In the genomic region with DNA sequence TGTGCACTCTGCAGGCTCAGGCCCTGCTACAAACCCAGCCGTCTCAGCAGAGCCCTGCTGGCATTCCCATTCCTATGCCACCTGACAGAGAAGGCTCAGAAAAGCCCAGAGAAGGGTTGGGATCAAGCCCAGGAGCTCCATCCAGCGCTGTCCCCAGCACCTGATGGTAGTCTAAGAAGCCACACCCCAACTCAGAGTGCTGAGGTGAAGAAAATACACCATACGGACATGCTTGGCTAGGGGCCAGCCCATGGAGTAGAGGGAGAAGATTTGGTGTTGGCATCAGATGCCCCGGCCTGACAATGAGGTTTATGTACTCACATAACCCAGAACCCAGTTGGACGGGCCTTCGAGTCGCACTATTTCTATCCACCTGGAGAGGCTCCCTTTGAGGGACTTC, we compare ENCODE assay signal across 22 mouse cellular contexts.
DNase-seq lines count a peak whose midpoint lies in the region; ATAC-seq lines count a peak whose summit lies in the region.
"Had no signal": no experiment of that assay in that cellular context is flagged by ENCODE, and none has a peak within 500 bp of the region (broad histone marks: within the 10 kb centered on the region; RNA-seq: fewer than 3 reads in every experiment).

No protein-coding gene starts in this region.

- peak overlapping the region; percentile 12; the same call in 1 of the 2 replicates for H3K9ac ChIP-seq in forebrain, embryonic 12.5 days
- no peak overlapping the region for H3K9ac ChIP-seq in forebrain, embryonic 16.5 days (replicated peaks; ENCODE audit: low read depth, low read length)
- H3K9ac ChIP-seq: heart, embryonic 15.5 days; limb, embryonic 15.5 days; liver, embryonic 13.5 days; midbrain, embryonic 12.5 days had no signal

- no peak overlapping the region for H3K4me2 ChIP-seq in forebrain, embryonic 12.5 days
- H3K4me2 ChIP-seq in forebrain, embryonic 16.5 days (ENCODE audit: low read length): no peak overlapping the region
- H3K4me2 ChIP-seq: heart, embryonic 15.5 days; limb, embryonic 15.5 days; liver, embryonic 13.5 days; midbrain, embryonic 12.5 days had no signal

- peak; percentile 63 to 66 for DNase-seq in cerebellum, adult 18-20 months
- DNase-seq in cerebellum, adult 9-11 months: peak; percentile 77
- DNase-seq in embryonic facial prominence, embryonic 10.5 days (ENCODE audit: low spot score): no peak
- DNase-seq in frontal cortex, postnatal 14 days (ENCODE audit: low spot score in 2 of 2): no peak
- no peak for DNase-seq in heart, adult 18-20 months
- DNase-seq: adrenal gland, postnatal 14 days; gastrocnemius, adult 2 months; kidney, adult 9 months; kidney, postnatal 14 days; liver, embryonic 13.5 days; lung, adult 18-20 months; lung, postnatal 4 days had no signal

- peaks cover 30% of the 10 kb centered on the region for H3K36me3 ChIP-seq in forebrain, embryonic 12.5 days (replicated peaks)
- H3K36me3 ChIP-seq in forebrain, embryonic 16.5 days (ENCODE audit: control insufficient read depth, insufficient read depth): 0 out of 2 replicates have a peak, but pooled peaks cover 8% of the 10 kb centered on the region
- peaks cover 37% of the 10 kb centered on the region for H3K36me3 ChIP-seq in embryonic facial prominence, embryonic 10.5 days (replicated peaks)

- no peak for ATAC-seq in forebrain, embryonic 12.5 days (ENCODE audit: low FRiP score)
- no peak for ATAC-seq in forebrain, embryonic 16.5 days
- ATAC-seq: forebrain, embryonic 14.5 days; intestine, postnatal 0 days; lung, postnatal 0 days; Patski had no signal

- H3K4me3 ChIP-seq in forebrain, embryonic 12.5 days (replicated peaks): no peak overlapping the region
- no peak overlapping the region for H3K4me3 ChIP-seq in forebrain, embryonic 16.5 days (replicated peaks; ENCODE audit: low read length)
- H3K4me3 ChIP-seq in embryonic facial prominence, embryonic 10.5 days: no peak overlapping the region
- H3K4me3 ChIP-seq: gastrocnemius, adult 2 months; heart, embryonic 15.5 days; limb, embryonic 15.5 days; liver, embryonic 13.5 days; megakaryocyte, embryonic 14.5 days; midbrain, embryonic 12.5 days had no signal

- 90% methylated on average over 7 of the region's 7 CpGs for WGBS in forebrain, embryonic 12.5 days
- 72% methylated on average over 7 of the region's 7 CpGs for WGBS in forebrain, embryonic 16.5 days
- WGBS in embryonic facial prominence, embryonic 10.5 days: 88% methylated on average over 7 of the region's 7 CpGs

- peaks cover 45% of the 10 kb centered on the region for H3K4me1 ChIP-seq in forebrain, embryonic 12.5 days
- H3K4me1 ChIP-seq in forebrain, embryonic 16.5 days (replicated peaks; ENCODE audit: control insufficient read depth, insufficient read depth, low read length): peaks cover 61% of the 10 kb centered on the region
- peaks cover 38% of the 10 kb centered on the region for H3K4me1 ChIP-seq in embryonic facial prominence, embryonic 10.5 days

- H3K27ac ChIP-seq in forebrain, embryonic 12.5 days: no peak overlapping the region
- no peak overlapping the region for H3K27ac ChIP-seq in forebrain, embryonic 16.5 days (ENCODE audit: low read length)
- H3K27ac ChIP-seq in embryonic facial prominence, embryonic 10.5 days (replicated peaks): peak overlapping the region; percentile 36; the same call in 1 of the 2 replicates
- H3K27ac ChIP-seq: gastrocnemius, adult 2 months; heart, embryonic 15.5 days; limb, embryonic 15.5 days; liver, embryonic 13.5 days had no signal

- H3K9me3 ChIP-seq in forebrain, embryonic 12.5 days: no peaks in the 10 kb centered on the region
- no peaks in the 10 kb centered on the region for H3K9me3 ChIP-seq in forebrain, embryonic 16.5 days (ENCODE audit: control insufficient read depth, low read length)
- no peaks in the 10 kb centered on the region for H3K9me3 ChIP-seq in embryonic facial prominence, embryonic 10.5 days
- H3K9me3 ChIP-seq: heart, embryonic 15.5 days; limb, embryonic 15.5 days; liver, embryonic 13.5 days; midbrain, embryonic 12.5 days had no signal

- peaks cover 24% of the 10 kb centered on the region; the same call in 1 of the 2 replicates for H3K27me3 ChIP-seq in forebrain, embryonic 12.5 days
- no peaks in the 10 kb centered on the region for H3K27me3 ChIP-seq in forebrain, embryonic 16.5 days (replicated peaks; ENCODE audit: control insufficient read depth, insufficient read depth, low read length)
- no peaks in the 10 kb centered on the region for H3K27me3 ChIP-seq in embryonic facial prominence, embryonic 10.5 days (replicated peaks; ENCODE audit: low read depth, poor library complexity, severe bottlenecking)
- H3K27me3 ChIP-seq: heart, embryonic 15.5 days; liver, embryonic 13.5 days; megakaryocyte, embryonic 14.5 days; midbrain, embryonic 12.5 days; Patski had no signal

Comparison
In these comparisons a context has a peak if more than half of its experiments do, and no peak if none do; other contexts are left out.
1. DNase-seq: peak in cerebellum, adult 18-20 months (2 of 2) and cerebellum, adult 9-11 months (single experiment); none in embryonic facial prominence, embryonic 10.5 days (single experiment), frontal cortex, postnatal 14 days (0 of 2) and heart, adult 18-20 months (0 of 2).